Mouse (Mus musculus) cerebellum, postnatal 4 days (tissue): ENCODE measurements around the gene Slc48a1.

Source experiments
- DNase-seq, 2 experiments: peaks; one replicate each; pipeline ENCODE4 v3.0.0; 2022; ENCODE audit warnings: low spot score in 2 of 2, mixed read lengths in 1 of 2

The Slc48a1 gene

GRCm38 (mm10) chr15:97781961-97782748, 3.8 kb downstream of the Slc48a1 start:
- no peak for DNase-seq

- DNase-seq = peak in 1 of 2 experiments; percentile 68
These were observed 4.4 kb downstream of the Slc48a1 start for GRCm38 (mm10) chr15:97782749-97783105.

- peak; percentile 90 to 94 for DNase-seq
These were observed 5.8 kb downstream of the Slc48a1 start for GRCm38 (mm10) chr15:97784092-97784559.

GRCm38 (mm10) chr15:97784561-97785161, 6.3 kb downstream of the Slc48a1 start:
- no peak for DNase-seq

- no peak for DNase-seq
These were observed 7.6 kb downstream of the Slc48a1 start for GRCm38 (mm10) chr15:97785731-97786411.

GRCm38 (mm10) chr15:97786412-97787112, 8.2 kb downstream of the Slc48a1 start:
- no peak for DNase-seq

- no peak for DNase-seq
These were observed 9.0 kb downstream of the Slc48a1 start for GRCm38 (mm10) chr15:97787148-97787798.

GRCm38 (mm10) chr15:97787799-97788667, 9.7 kb downstream of the Slc48a1 start:
- DNase-seq = no peak

- peak in 1 of 2 experiments; percentile 65 for DNase-seq
These were observed 10.5 kb downstream of the Slc48a1 start for GRCm38 (mm10) chr15:97788821-97789220.

- DNase-seq = peak in 1 of 2 experiments; percentile 70
These were observed 11.6 kb downstream of the Slc48a1 start for GRCm38 (mm10) chr15:97789761-97790505.

- no peak for DNase-seq
These were observed 12.9 kb downstream of the Slc48a1 start for GRCm38 (mm10) chr15:97791126-97791700.

GRCm38 (mm10) chr15:97793386-97794153, 15.2 kb downstream of the Slc48a1 start:
- DNase-seq = no peak

- no peak for DNase-seq
These were observed 15.9 kb downstream of the Slc48a1 start for GRCm38 (mm10) chr15:97794268-97794667.

- no peak for DNase-seq
These were observed 17.4 kb downstream of the Slc48a1 start for GRCm38 (mm10) chr15:97795559-97796235.

GRCm38 (mm10) chr15:97796674-97797310, 18.5 kb downstream of the Slc48a1 start:
- DNase-seq = no peak

GRCm38 (mm10) chr15:97798134-97798533, 19.8 kb downstream of the Slc48a1 start:
- no peak for DNase-seq

GRCm38 (mm10) chr15:97799446-97799845, 21.1 kb downstream of the Slc48a1 start:
- DNase-seq = no peak
